18 mouse cellular contexts compared by ENCODE assay signal in genomic region chr2:52314922-52315730, GRCm38 (mm10).
DNase-seq lines count a peak whose midpoint lies in the region; ATAC-seq and TF ChIP-seq lines count a peak whose summit lies in the region.
"Had no signal": no experiment of that assay in that cellular context is flagged by ENCODE, and none has a peak within 500 bp of the region (broad histone marks: within the 10 kb centered on the region; RNA-seq: fewer than 3 reads in every experiment).

No protein-coding gene starts in this region.

- no peaks in the 10 kb centered on the region for H3K9me3 ChIP-seq in G1E (replicated peaks)
- H3K9me3 ChIP-seq: forebrain, embryonic 13.5 days; hindbrain, embryonic 15.5 days; limb, embryonic 12.5 days; liver, embryonic 15.5 days had no signal

- ATAC-seq in G1E (ENCODE audit: extremely low read depth, insufficient number of reproducible peaks, low FRiP score, poor library complexity, severe bottlenecking) = peak; percentile 12; the same call in 1 of the 2 replicates
- peak; percentile 57 for ATAC-seq in inflammation-experienced regulatory T-cells, adult 6 months
- ATAC-seq: forebrain, embryonic 13.5 days had no signal

- peak; percentile 77 for DNase-seq in CD4-positive helper T cell, adult 2 months (ENCODE audit: low read depth, low spot score)
- DNase-seq in G1E (ENCODE audit: low spot score) = no peak
- no peak for DNase-seq in testis, postnatal 10 days (ENCODE audit: low spot score)
- no peak for DNase-seq in urinary bladder, adult 18-20 months (ENCODE audit: low spot score in 2 of 2)
- DNase-seq in lung, postnatal 25 days (ENCODE audit: low spot score) = no peak
- no peak for DNase-seq in urinary bladder, adult 2 months (ENCODE audit: low spot score)
- DNase-seq: adrenal gland, postnatal 25 days; cerebellum, adult 8-10 months; heart, adult 18-20 months; heart, postnatal 14 days; kidney, adult 8-10 months; lung, postnatal 10 days had no signal

- no peak for TF ChIP-seq POLR2A in small intestine, adult 2 months (IDR thresholded peaks at IDR 0.05; ENCODE audit: low read depth, low read length)

- peaks cover 74% of the 10 kb centered on the region for H3K4me1 ChIP-seq in G1E (ENCODE audit: insufficient read depth, low read depth, low read length)
- no peaks in the 10 kb centered on the region for H3K4me1 ChIP-seq in small intestine, adult 2 months (ENCODE audit: control insufficient read depth, insufficient read depth, insufficient read length, low read length)
- H3K4me1 ChIP-seq: forebrain, embryonic 13.5 days; hindbrain, embryonic 15.5 days; limb, embryonic 12.5 days; liver, embryonic 15.5 days had no signal

- no peaks in the 10 kb centered on the region for H3K36me3 ChIP-seq in G1E (replicated peaks)
- H3K36me3 ChIP-seq in small intestine, adult 2 months (ENCODE audit: control insufficient read depth, insufficient read depth, low read length) = no peaks in the 10 kb centered on the region
- H3K36me3 ChIP-seq: hindbrain, embryonic 15.5 days; limb, embryonic 12.5 days; liver, embryonic 15.5 days had no signal

- whole genome bisulfite sequencing in small intestine, adult 2 months = 73% methylated on average over 7 of the region's 7 CpGs

- peak overlapping the region; percentile 17 for H3K27ac ChIP-seq in small intestine, adult 2 months (ENCODE audit: insufficient read depth, low read depth, low read length)
- H3K27ac ChIP-seq: forebrain, embryonic 13.5 days; hindbrain, embryonic 15.5 days; limb, embryonic 12.5 days; liver, embryonic 15.5 days had no signal

- peak overlapping the region; percentile 35; the same call in 1 of the 2 replicates for H3K4me3 ChIP-seq in G1E (ENCODE audit: low read depth, low read length)
- no peak overlapping the region for H3K4me3 ChIP-seq in small intestine, adult 2 months (ENCODE audit: low read depth, low read length)
- H3K4me3 ChIP-seq: forebrain, embryonic 13.5 days; hindbrain, embryonic 15.5 days; limb, embryonic 12.5 days; liver, embryonic 15.5 days had no signal

- TF ChIP-seq CTCF in G1E (IDR thresholded peaks at IDR 0.05; ENCODE audit: low read depth, low read length) = no peak
- TF ChIP-seq CTCF in small intestine, adult 2 months (IDR thresholded peaks at IDR 0.05; ENCODE audit: extremely low read depth, insufficient read length, insufficient replicate concordance, low read depth, low read length) = no peak

- no peaks in the 10 kb centered on the region for H3K27me3 ChIP-seq in G1E (ENCODE audit: insufficient read depth, low read length)
- no peaks in the 10 kb centered on the region for H3K27me3 ChIP-seq in small intestine, adult 2 months (ENCODE audit: control insufficient read depth, insufficient read depth, low read length)
- H3K27me3 ChIP-seq: forebrain, embryonic 13.5 days; hindbrain, embryonic 15.5 days; limb, embryonic 12.5 days had no signal
